Mouse (Mus musculus) forelimb bud, embryonic 11.5 days (tissue): Measurements from ENCODE around the gene Tmem38a.

Source experiments
- DNase-seq: peaks from one replicate; pipeline ENCODE4 v3.0.0-alpha.2; 2012; ENCODE audit warnings: low read depth, low spot score

Gene Tmem38a

GRCm38 (mm10) chr8:72584390-72584789 is 12.5 kb downstream of the Tmem38a start:
- no peak for DNase-seq

- DNase-seq, result no peak
Measured at GRCm38 (mm10) chr8:72587806-72588205, 16.0 kb downstream of the Tmem38a start.

GRCm38 (mm10) chr8:72588865-72589264 is 17.0 kb downstream of the Tmem38a start:
- DNase-seq, result no peak

- DNase-seq, result no peak
Measured at GRCm38 (mm10) chr8:72589286-72589685, 17.4 kb downstream of the Tmem38a start.

- peak; percentile 69 for DNase-seq
Measured at GRCm38 (mm10) chr8:72590198-72590597, 18.3 kb downstream of the Tmem38a start.
